Mouse (Mus musculus): ENCODE data around the gene Cox15.
A peak's percentile ranks its signal among the peaks of the same experiment; 100 is the strongest.

Gene Cox15

GRCm38 (mm10) chr19:43761543-43762256, 8.9 kb upstream of the Cox15 start:
- DNase-seq (ENCODE audit: low spot score in 2 of 2): no peak

- DNase-seq (ENCODE audit: low spot score in 2 of 2): peak in 1 of 2 experiments; percentile 80
Measured at GRCm38 (mm10) chr19:43760504-43760903, 7.7 kb upstream of the Cox15 start.

GRCm38 (mm10) chr19:43754872-43755271, 2.1 kb upstream of the Cox15 start:
- no peak for DNase-seq (ENCODE audit: low spot score in 2 of 2)

- no peak for DNase-seq (ENCODE audit: low spot score in 2 of 2)
Measured at GRCm38 (mm10) chr19:43754237-43754636, 1.4 kb upstream of the Cox15 start.

- peak; percentile 84 to 90 for DNase-seq (ENCODE audit: low spot score in 2 of 2)
Measured at GRCm38 (mm10) chr19:43753226-43753835, 531 bp upstream of the Cox15 start.

GRCm38 (mm10) chr19:43750008-43750407, 2.8 kb downstream of the Cox15 start:
- DNase-seq (ENCODE audit: low spot score in 2 of 2): no peak

GRCm38 (mm10) chr19:43747877-43748276, 4.9 kb downstream of the Cox15 start:
- no peak for DNase-seq (ENCODE audit: low spot score in 2 of 2)

- DNase-seq (ENCODE audit: low spot score in 2 of 2): no peak
Measured at GRCm38 (mm10) chr19:43745740-43746139, 7.1 kb downstream of the Cox15 start.

GRCm38 (mm10) chr19:43743401-43743800, 9.4 kb downstream of the Cox15 start:
- no peak for DNase-seq (ENCODE audit: low spot score in 2 of 2)

- DNase-seq (ENCODE audit: low spot score in 2 of 2): no peak
Measured at GRCm38 (mm10) chr19:43738409-43738808, 14.4 kb downstream of the Cox15 start.

GRCm38 (mm10) chr19:43731157-43731556, 21.6 kb downstream of the Cox15 start:
- peak in 1 of 2 experiments; percentile 54 for DNase-seq (ENCODE audit: low spot score in 2 of 2)

GRCm38 (mm10) chr19:43730037-43730428, 22.8 kb downstream of the Cox15 start:
- peak in 1 of 2 experiments; percentile 56 for DNase-seq (ENCODE audit: low spot score in 2 of 2)

- DNase-seq (ENCODE audit: low spot score in 2 of 2): peak; percentile 33 to 59
Measured at GRCm38 (mm10) chr19:43729296-43730036, 23.3 kb downstream of the Cox15 start.

- peak in 1 of 2 experiments; percentile 48 for DNase-seq (ENCODE audit: low spot score in 2 of 2)
Measured at GRCm38 (mm10) chr19:43726510-43727146, 26.2 kb downstream of the Cox15 start.

GRCm38 (mm10) chr19:43724821-43725220, 28.0 kb downstream of the Cox15 start:
- no peak for DNase-seq (ENCODE audit: low spot score in 2 of 2)

GRCm38 (mm10) chr19:43724194-43724593, 28.6 kb downstream of the Cox15 start:
- peak in 1 of 2 experiments; percentile 57 for DNase-seq (ENCODE audit: low spot score in 2 of 2)

- no peak for DNase-seq (ENCODE audit: low spot score in 2 of 2)
Measured at GRCm38 (mm10) chr19:43723501-43723900, 29.3 kb downstream of the Cox15 start.

GRCm38 (mm10) chr19:43722891-43723290, 29.9 kb downstream of the Cox15 start:
- no peak for DNase-seq (ENCODE audit: low spot score in 2 of 2)

GRCm38 (mm10) chr19:43720061-43720460, 32.7 kb downstream of the Cox15 start:
- DNase-seq (ENCODE audit: low spot score in 2 of 2): no peak

- DNase-seq (ENCODE audit: low spot score in 2 of 2): no peak
Measured at GRCm38 (mm10) chr19:43711971-43712370, 40.8 kb downstream of the Cox15 start.

GRCm38 (mm10) chr19:43711159-43711916, 41.5 kb downstream of the Cox15 start:
- no peak for DNase-seq (ENCODE audit: low spot score in 2 of 2)
